Mouse (Mus musculus) forebrain, embryonic 13.5 days (tissue): ENCODE measurements at regions not wholly inside any gene's neighbourhood (a gene's known extent, or its start where the extent isn't known, plus 50 kb on each side); places are given as distances from the start of the nearest gene placed in this dataset.
A peak's percentile ranks its signal among the peaks of the same experiment; 100 is the strongest.

Experiments
- ATAC-seq: fragments of 200-750 bp; cut with Nextera tagmentation; 2 replicates; pipeline ENCODE4 v1.8.0; 2017
- H3K27ac ChIP-seq: fragments of 300-500 bp; sonication (generic); 2 replicates; pipeline ENCODE4 v1.5.1; 2015; ENCODE audit warnings: inconsistent platforms, mild to moderate bottlenecking, moderate library complexity
- H3K27me3 ChIP-seq: fragments of 300-500 bp; sonication (generic); 2 replicates; pipeline ENCODE4 v1.6.1; 2015; ENCODE audit warnings: mild to moderate bottlenecking, inconsistent platforms
- H3K36me3 ChIP-seq: fragments of 300-500 bp; sonication (generic); 2 replicates; pipeline ENCODE4 v1.6.1; 2015; ENCODE audit warnings: mild to moderate bottlenecking, inconsistent platforms; ENCODE audit not compliant: poor library complexity, severe bottlenecking
- H3K4me1 ChIP-seq: fragments of 300-500 bp; sonication (generic); 2 replicates; pipeline ENCODE4 v1.6.1; 2015; ENCODE audit warnings: inconsistent platforms
- H3K4me2 ChIP-seq: fragments of 300-500 bp; sonication (generic); 2 replicates; pipeline ENCODE4 v1.6.1; 2015; ENCODE audit warnings: inconsistent platforms, mild to moderate bottlenecking, moderate library complexity
- H3K4me3 ChIP-seq: fragments of 300-500 bp; sonication (generic); 2 replicates; pipeline ENCODE4 v1.5.1; 2015; ENCODE audit warnings: mild to moderate bottlenecking, inconsistent platforms
- H3K9ac ChIP-seq: fragments of 300-500 bp; sonication (generic); 2 replicates; pipeline ENCODE4 v1.6.1; 2015; ENCODE audit warnings: mild to moderate bottlenecking, inconsistent platforms
- H3K9me3 ChIP-seq: fragments of 300-500 bp; sonication (generic); replicated peaks from 2 replicates; pipeline ENCODE4 v1.6.1; 2016; ENCODE audit warnings: inconsistent platforms
- WGBS: fragments of 180-500 bp; shearing (Covaris S2); methylation state at CpG from one replicate; pipeline ENCODE4 v1.1.7; 2015; 5-methylcytosine and 5-hydroxymethylcytosine counted together

GRCm38 (mm10) chr10:118722671-118723070 lies 147.3 kb downstream of the Dyrk2 start:
- ATAC-seq: no peak
- Histone ChIP-seq H3K9ac (no peak overlapping the region), H3K4me1 (peaks cover 33% of the 10 kb centered on the region), H3K27me3 (no peaks in the 10 kb centered on the region), H3K36me3 (no peaks in the 10 kb centered on the region), H3K27ac (no peak overlapping the region; the same call in 1 of the 2 replicates), H3K9me3 (no peaks in the 10 kb centered on the region), H3K4me2 (no peak overlapping the region), H3K4me3 (no peak overlapping the region)
- WGBS: 56% methylated on average over 3 of the region's 3 CpGs

- no peak for ATAC-seq
- no peaks in the 10 kb centered on the region for H3K4me1 ChIP-seq
- H3K9ac ChIP-seq: no peak overlapping the region
- no peak overlapping the region for H3K4me3 ChIP-seq
- no peak overlapping the region for H3K4me2 ChIP-seq
- no peaks in the 10 kb centered on the region for H3K36me3 ChIP-seq
- no peaks in the 10 kb centered on the region for H3K9me3 ChIP-seq
- 98% methylated on average over 4 of the region's 4 CpGs for WGBS
- no peaks in the 10 kb centered on the region for H3K27me3 ChIP-seq
- no peak overlapping the region for H3K27ac ChIP-seq
Observed at GRCm38 (mm10) chr10:118736093-118736492, 133.9 kb downstream of the Dyrk2 start.

GRCm38 (mm10) chr10:118737064-118737463 lies 132.9 kb downstream of the Dyrk2 start:
- no peaks in the 10 kb centered on the region for H3K9me3 ChIP-seq
- H3K27me3 ChIP-seq: no peaks in the 10 kb centered on the region
- H3K27ac ChIP-seq: no peak overlapping the region
- H3K4me3 ChIP-seq: no peak overlapping the region
- no peak for ATAC-seq
- no peaks in the 10 kb centered on the region for H3K4me1 ChIP-seq
- no peak overlapping the region for H3K4me2 ChIP-seq
- H3K9ac ChIP-seq: no peak overlapping the region
- no peaks in the 10 kb centered on the region for H3K36me3 ChIP-seq

- Histone ChIP-seq H3K4me3 (no peak overlapping the region), H3K9me3 (no peaks in the 10 kb centered on the region), H3K4me1 (no peaks in the 10 kb centered on the region), H3K4me2 (no peak overlapping the region), H3K9ac (no peak overlapping the region), H3K27ac (no peak overlapping the region), H3K27me3 (no peaks in the 10 kb centered on the region), H3K36me3 (no peaks in the 10 kb centered on the region)
- no peak for ATAC-seq
- 90% methylated on average over 10 of the region's 10 CpGs for WGBS
Observed at GRCm38 (mm10) chr10:118739849-118740481, 130.0 kb downstream of the Dyrk2 start.

- no peak for ATAC-seq
- Histone ChIP-seq H3K27me3 (no peaks in the 10 kb centered on the region), H3K4me3 (no peak overlapping the region), H3K27ac (no peak overlapping the region), H3K9me3 (no peaks in the 10 kb centered on the region), H3K4me1 (peaks cover 10% of the 10 kb centered on the region), H3K36me3 (no peaks in the 10 kb centered on the region), H3K9ac (no peak overlapping the region), H3K4me2 (no peak overlapping the region)
- WGBS: 94% methylated on average over 9 of the region's 9 CpGs
Observed at GRCm38 (mm10) chr10:118743831-118744230, 126.2 kb downstream of the Dyrk2 start.

GRCm38 (mm10) chr10:118746719-118747395 lies 123.2 kb downstream of the Dyrk2 start:
- Histone ChIP-seq H3K27me3 (no peaks in the 10 kb centered on the region), H3K36me3 (no peaks in the 10 kb centered on the region), H3K27ac (0 out of 2 replicates have a peak overlapping the region, but pooled peaks have one; percentile 10), H3K9me3 (no peaks in the 10 kb centered on the region), H3K4me3 (no peak overlapping the region), H3K4me2 (no peak overlapping the region), H3K4me1 (peaks cover 10% of the 10 kb centered on the region), H3K9ac (no peak overlapping the region)
- 0 out of 2 replicates have a peak, but pooled peaks have one; percentile 51 for ATAC-seq
- WGBS: 54% methylated on average over 4 of the region's 4 CpGs

GRCm38 (mm10) chr10:118749039-118749438 lies 121.0 kb downstream of the Dyrk2 start:
- Histone ChIP-seq H3K4me2 (no peak overlapping the region), H3K4me3 (no peak overlapping the region), H3K9ac (no peak overlapping the region), H3K36me3 (no peaks in the 10 kb centered on the region), H3K9me3 (no peaks in the 10 kb centered on the region), H3K27me3 (no peaks in the 10 kb centered on the region), H3K27ac (no peak overlapping the region), H3K4me1 (peaks cover 10% of the 10 kb centered on the region)
- no peak for ATAC-seq
- WGBS: 96% methylated on average over 1 of the region's 1 CpGs

- Histone ChIP-seq H3K27me3 (no peaks in the 10 kb centered on the region), H3K4me2 (no peak overlapping the region), H3K4me1 (peaks cover 10% of the 10 kb centered on the region), H3K27ac (no peak overlapping the region), H3K36me3 (no peaks in the 10 kb centered on the region), H3K9me3 (no peaks in the 10 kb centered on the region), H3K4me3 (no peak overlapping the region), H3K9ac (no peak overlapping the region)
- 71% methylated on average over 6 of the region's 6 CpGs for WGBS
- ATAC-seq: no peak
Observed at GRCm38 (mm10) chr10:118749756-118750155, 120.3 kb downstream of the Dyrk2 start.

- H3K4me3 ChIP-seq: no peak overlapping the region
- peaks cover 10% of the 10 kb centered on the region for H3K4me1 ChIP-seq
- H3K9ac ChIP-seq: no peak overlapping the region
- H3K36me3 ChIP-seq: no peaks in the 10 kb centered on the region
- H3K27ac ChIP-seq: no peak overlapping the region
- 84% methylated on average over 2 of the region's 2 CpGs for WGBS
- no peaks in the 10 kb centered on the region for H3K9me3 ChIP-seq
- no peaks in the 10 kb centered on the region for H3K27me3 ChIP-seq
- H3K4me2 ChIP-seq: no peak overlapping the region
- ATAC-seq: no peak
Observed at GRCm38 (mm10) chr10:118751110-118751509, 118.9 kb downstream of the Dyrk2 start.

- H3K9ac ChIP-seq: no peak overlapping the region
- 80% methylated on average over 5 of the region's 5 CpGs for WGBS
- H3K4me1 ChIP-seq: no peaks in the 10 kb centered on the region
- H3K4me2 ChIP-seq: no peak overlapping the region
- no peaks in the 10 kb centered on the region for H3K27me3 ChIP-seq
- no peak overlapping the region for H3K4me3 ChIP-seq
- no peaks in the 10 kb centered on the region for H3K36me3 ChIP-seq
- H3K9me3 ChIP-seq: no peaks in the 10 kb centered on the region
- no peak for ATAC-seq
- H3K27ac ChIP-seq: no peak overlapping the region
Observed at GRCm38 (mm10) chr10:118753061-118753775, 116.8 kb downstream of the Dyrk2 start.

- 94% methylated on average over 13 of the region's 13 CpGs for WGBS
- no peak for ATAC-seq
- no peak overlapping the region for H3K9ac ChIP-seq
- H3K4me2 ChIP-seq: no peak overlapping the region
- H3K27ac ChIP-seq: no peak overlapping the region
- H3K9me3 ChIP-seq: no peaks in the 10 kb centered on the region
- H3K36me3 ChIP-seq: no peaks in the 10 kb centered on the region
- no peaks in the 10 kb centered on the region for H3K27me3 ChIP-seq
- no peaks in the 10 kb centered on the region for H3K4me1 ChIP-seq
- H3K4me3 ChIP-seq: no peak overlapping the region
Observed at GRCm38 (mm10) chr10:118754791-118755190, 115.2 kb downstream of the Dyrk2 start.

GRCm38 (mm10) chr10:118758825-118759471 lies 111.1 kb downstream of the Dyrk2 start:
- Histone ChIP-seq H3K9ac (no peak overlapping the region), H3K4me2 (no peak overlapping the region), H3K27me3 (no peaks in the 10 kb centered on the region), H3K27ac (no peak overlapping the region), H3K9me3 (no peaks in the 10 kb centered on the region), H3K4me1 (no peaks in the 10 kb centered on the region), H3K4me3 (no peak overlapping the region), H3K36me3 (no peaks in the 10 kb centered on the region)
- 78% methylated on average over 18 of the region's 18 CpGs for WGBS
- ATAC-seq: peak; percentile 36; the same call in 1 of the 2 replicates
